Mouse (Mus musculus) spleen, postnatal 14 days (tissue): ENCODE data around the gene Kif5a.

Source experiments
- DNase-seq, 2 experiments: peaks; one replicate each; pipeline ENCODE4 v3.0.0; 2021 to 2022; ENCODE audit warnings: low spot score in 2 of 2

Gene Kif5a

GRCm38 (mm10) chr10:127265727-127266111 lies 2.6 kb upstream of the Kif5a start:
- DNase-seq = no peak

GRCm38 (mm10) chr10:127264971-127265370 lies 1.8 kb upstream of the Kif5a start:
- no peak for DNase-seq

- DNase-seq = no peak
Observed at GRCm38 (mm10) chr10:127264336-127264735, 1.2 kb upstream of the Kif5a start.

- DNase-seq = no peak
Observed at GRCm38 (mm10) chr10:127263631-127264030, 483 bp upstream of the Kif5a start.

- no peak for DNase-seq
Observed at GRCm38 (mm10) chr10:127261706-127262547, 1.2 kb downstream of the Kif5a start.

GRCm38 (mm10) chr10:127258489-127258888 lies 4.7 kb downstream of the Kif5a start:
- DNase-seq = no peak

- no peak for DNase-seq
Observed at GRCm38 (mm10) chr10:127257790-127258189, 5.4 kb downstream of the Kif5a start.

- no peak for DNase-seq
Observed at GRCm38 (mm10) chr10:127255625-127256345, 7.4 kb downstream of the Kif5a start.

- no peak for DNase-seq
Observed at GRCm38 (mm10) chr10:127250810-127251209, 12.3 kb downstream of the Kif5a start.

- DNase-seq = no peak
Observed at GRCm38 (mm10) chr10:127238241-127238824, 24.8 kb downstream of the Kif5a start.

- DNase-seq = no peak
Observed at GRCm38 (mm10) chr10:127236541-127236940, 26.6 kb downstream of the Kif5a start.

- peak in 1 of 2 experiments; percentile 12 for DNase-seq
Observed at GRCm38 (mm10) chr10:127233141-127233540, 30.0 kb downstream of the Kif5a start.

GRCm38 (mm10) chr10:127231741-127232140 lies 31.4 kb downstream of the Kif5a start:
- DNase-seq = no peak

- DNase-seq = no peak
Observed at GRCm38 (mm10) chr10:127230693-127231092, 32.5 kb downstream of the Kif5a start.

- DNase-seq = peak in 1 of 2 experiments; percentile 28
Observed at GRCm38 (mm10) chr10:127228897-127229296, 34.3 kb downstream of the Kif5a start.

- DNase-seq = no peak
Observed at GRCm38 (mm10) chr10:127227163-127227562, 36.0 kb downstream of the Kif5a start.

GRCm38 (mm10) chr10:127226318-127226895 lies 36.7 kb downstream of the Kif5a start:
- no peak for DNase-seq

GRCm38 (mm10) chr10:127225732-127226131 lies 37.4 kb downstream of the Kif5a start:
- no peak for DNase-seq

GRCm38 (mm10) chr10:127225213-127225612 lies 37.9 kb downstream of the Kif5a start:
- DNase-seq = no peak

GRCm38 (mm10) chr10:127218339-127218738 lies 44.8 kb downstream of the Kif5a start:
- DNase-seq = no peak

- no peak for DNase-seq
Observed at GRCm38 (mm10) chr10:127217177-127217576, 46.0 kb downstream of the Kif5a start.

GRCm38 (mm10) chr10:127216456-127216855 lies 46.7 kb downstream of the Kif5a start:
- DNase-seq = no peak
